Mouse (Mus musculus) heart, embryonic 14.5 days (tissue): ENCODE results near the gene Tmem50a. TPM values are rescaled to one million over a fixed set of nuclear protein-coding genes. Genes with fewer than 3 reads are reported as not detected.

Experiments
- ATAC-seq: fragments of 200-750 bp; cut with Nextera tagmentation; 2 replicates; pipeline ENCODE4 v1.8.0; 2017; ENCODE audit warnings: low read depth, moderate TSS enrichment; ENCODE audit not compliant: insufficient number of reproducible peaks, insufficient read depth, low FRiP score
- H3K27ac ChIP-seq, 2 experiments: fragments of 200-500 bp in 1 of 2; fragments of 300-500 bp in 1 of 2; sonication (generic) in 1 of 2; replicated peaks in 1 of 2; 2 replicates each; pipeline ENCODE4 v1.5.1; 2012 to 2014; ENCODE audit warnings: low read depth in 2 of 2, low read length in 2 of 2, control low read depth in 1 of 2, mild to moderate bottlenecking in 1 of 2, mixed read lengths in 1 of 2; ENCODE audit not compliant: control insufficient read depth in 1 of 2, insufficient read depth in 1 of 2
- H3K27me3 ChIP-seq: fragments of 300-500 bp; sonication (generic); 2 replicates; pipeline ENCODE4 v1.6.1; 2014; ENCODE audit warnings: mild to moderate bottlenecking, low read length, control low read depth; ENCODE audit not compliant: control insufficient read depth, insufficient read depth
- H3K36me3 ChIP-seq: fragments of 300-500 bp; sonication (generic); 2 replicates; pipeline ENCODE4 v1.6.1; 2014; ENCODE audit warnings: mild to moderate bottlenecking, control low read depth, low read length, mixed read lengths; ENCODE audit not compliant: control insufficient read depth, insufficient read depth
- H3K4me1 ChIP-seq, 2 experiments: fragments of 200-500 bp in 1 of 2; fragments of 300-500 bp in 1 of 2; sonication (generic) in 1 of 2; 2 replicates each; pipeline ENCODE4 v1.6.1; 2012 to 2014; ENCODE audit warnings: low read length in 2 of 2, control low read depth in 1 of 2, mixed read lengths in 1 of 2; ENCODE audit not compliant: control insufficient read depth in 2 of 2, insufficient read depth in 2 of 2
- H3K4me2 ChIP-seq: fragments of 300-500 bp; sonication (generic); 2 replicates; pipeline ENCODE4 v1.6.1; 2014; ENCODE audit warnings: mild to moderate bottlenecking, low read length
- H3K4me3 ChIP-seq, 2 experiments: fragments of 200-500 bp in 1 of 2; fragments of 300-500 bp in 1 of 2; sonication (generic) in 1 of 2; 2 replicates each; pipeline ENCODE4 v1.5.1; 2012 to 2014; ENCODE audit warnings: low read length in 2 of 2, mild to moderate bottlenecking in 2 of 2, control low read depth in 1 of 2, low read depth in 1 of 2, moderate library complexity in 1 of 2; ENCODE audit not compliant: control insufficient read depth in 1 of 2, insufficient read depth in 1 of 2
- H3K9ac ChIP-seq: fragments of 300-500 bp; sonication (generic); 2 replicates; pipeline ENCODE4 v1.6.1; 2014; ENCODE audit warnings: mild to moderate bottlenecking, low read length
- H3K9me3 ChIP-seq: fragments of 300-500 bp; sonication (generic); 2 replicates; pipeline ENCODE4 v1.6.1; 2016; ENCODE audit warnings: low read length, control low read depth; ENCODE audit not compliant: control insufficient read depth
- WGBS: fragments of 180-500 bp; shearing (Covaris S2); extraction: QIAGEN DNeasy Blood & Tissue Kit; methylation state at CpG from one replicate; pipeline ENCODE4 v1.1.7; 2014; 5-methylcytosine and 5-hydroxymethylcytosine counted together
- polyA plus RNA-seq: library from polyadenylated mRNA; unstranded; fragments of >200 nt; fragmentation: Nextera tagmentation; extraction: Ambion mirVana; gene quantifications from 2 replicates; pipeline ENCODE4 v1.2.1, GENCODE M21; 2014

Tmem50a gene
- polyA plus RNA-seq, 1 experiment from 2014 or later = 167 TPM

- Histone ChIP-seq H3K4me3 (peak overlapping the region; percentile 55 to 90), H3K36me3 (peaks cover 28% of the 10 kb centered on the region), H3K4me1 (peaks cover 5 to 23% of the 10 kb centered on the region in 2 experiments), H3K9ac (peak overlapping the region; percentile 76), H3K4me2 (peak overlapping the region; percentile 85), H3K9me3 (no peaks in the 10 kb centered on the region), H3K27ac (peak overlapping the region; percentile 82 to 92), H3K27me3 (no peaks in the 10 kb centered on the region)
- no peak for ATAC-seq
- 50% methylated on average over 10 of the region's 10 CpGs for WGBS
Observed at GRCm38 (mm10) chr4:134922111-134922924, 7.5 kb upstream of the Tmem50a start.

GRCm38 (mm10) chr4:134921703-134922102 is 6.9 kb upstream of the Tmem50a start:
- Histone ChIP-seq H3K4me2 (no peak overlapping the region), H3K36me3 (peaks cover 22% of the 10 kb centered on the region), H3K4me3 (no peak overlapping the region), H3K9me3 (no peaks in the 10 kb centered on the region), H3K9ac (no peak overlapping the region), H3K27ac (no peak overlapping the region), H3K27me3 (no peaks in the 10 kb centered on the region), H3K4me1 (peaks cover 5 to 23% of the 10 kb centered on the region in 2 experiments)
- 94% methylated on average over 4 of the region's 4 CpGs for WGBS
- no peak for ATAC-seq

- peaks cover 6 to 15% of the 10 kb centered on the region in 2 experiments for H3K4me1 ChIP-seq
- no peak overlapping the region for H3K9ac ChIP-seq
- peaks cover 11% of the 10 kb centered on the region for H3K36me3 ChIP-seq
- H3K4me2 ChIP-seq = no peak overlapping the region
- H3K4me3 ChIP-seq = no peak overlapping the region
- no peak for ATAC-seq
- H3K9me3 ChIP-seq = no peaks in the 10 kb centered on the region
- H3K27me3 ChIP-seq = no peaks in the 10 kb centered on the region
- H3K27ac ChIP-seq = no peak overlapping the region
- WGBS = 92% methylated on average over 6 of the region's 6 CpGs
Observed at GRCm38 (mm10) chr4:134920631-134921030, 5.8 kb upstream of the Tmem50a start.

GRCm38 (mm10) chr4:134919733-134920540 is 5.1 kb upstream of the Tmem50a start:
- H3K27ac ChIP-seq = no peak overlapping the region

GRCm38 (mm10) chr4:134918381-134918780 is 3.6 kb upstream of the Tmem50a start:
- no peak overlapping the region for H3K4me2 ChIP-seq
- H3K27me3 ChIP-seq = no peaks in the 10 kb centered on the region
- 51% methylated on average over 7 of the region's 7 CpGs for WGBS
- H3K4me1 ChIP-seq = peaks cover 6 to 15% of the 10 kb centered on the region in 2 experiments
- no peak overlapping the region for H3K27ac ChIP-seq
- no peaks in the 10 kb centered on the region for H3K9me3 ChIP-seq
- no peak overlapping the region for H3K9ac ChIP-seq
- H3K4me3 ChIP-seq = no peak overlapping the region
- H3K36me3 ChIP-seq = no peaks in the 10 kb centered on the region
- no peak for ATAC-seq

More at GRCm38 (mm10) chr4:134919733-134920540, 5.1 kb upstream of the Tmem50a start:
- H3K9ac ChIP-seq = no peak overlapping the region
- peaks cover 5% of the 10 kb centered on the region; the same call in 1 of the 2 replicates for H3K36me3 ChIP-seq
- ATAC-seq = no peak
- 43% methylated on average over 12 of the region's 12 CpGs for WGBS
- no peaks in the 10 kb centered on the region for H3K9me3 ChIP-seq
- H3K4me2 ChIP-seq = no peak overlapping the region
- peaks cover 6 to 15% of the 10 kb centered on the region in 2 experiments for H3K4me1 ChIP-seq
- no peak overlapping the region for H3K4me3 ChIP-seq
- no peaks in the 10 kb centered on the region for H3K27me3 ChIP-seq

GRCm38 (mm10) chr4:134917194-134917593 is 2.4 kb upstream of the Tmem50a start:
- H3K9ac ChIP-seq = no peak overlapping the region
- H3K4me3 ChIP-seq = no peak overlapping the region
- 71% methylated on average over 3 of the region's 3 CpGs for WGBS
- H3K4me1 ChIP-seq = peaks cover 4 to 8% of the 10 kb centered on the region in 2 experiments; a peak in 3 of 4 replicates
- no peaks in the 10 kb centered on the region for H3K36me3 ChIP-seq
- H3K4me2 ChIP-seq = no peak overlapping the region
- H3K9me3 ChIP-seq = no peaks in the 10 kb centered on the region
- ATAC-seq = no peak
- no peaks in the 10 kb centered on the region for H3K27me3 ChIP-seq
- no peak overlapping the region for H3K27ac ChIP-seq

GRCm38 (mm10) chr4:134915223-134916050 is 613 bp upstream of the Tmem50a start:
- peak overlapping the region in 1 of 2 experiments; percentile 88; a peak in 2 of 4 replicates for H3K27ac ChIP-seq
- 50% methylated on average over 14 of the region's 14 CpGs for WGBS

More at GRCm38 (mm10) chr4:134915223-134916050, 613 bp upstream of the Tmem50a start:
- peaks cover 4 to 6% of the 10 kb centered on the region in 2 experiments; a peak in 3 of 4 replicates for H3K4me1 ChIP-seq
- H3K9ac ChIP-seq = peak overlapping the region; percentile 88
- H3K27me3 ChIP-seq = no peaks in the 10 kb centered on the region
- H3K4me2 ChIP-seq = peak overlapping the region; percentile 72
- H3K36me3 ChIP-seq = peaks cover 11% of the 10 kb centered on the region
- no peaks in the 10 kb centered on the region for H3K9me3 ChIP-seq
- H3K4me3 ChIP-seq = peak overlapping the region; percentile 58 to 78; a peak in 3 of 4 replicates
- no peak for ATAC-seq
